Mouse (Mus musculus): ENCODE measurements around the gene Utrn.

Utrn gene

DNA sequence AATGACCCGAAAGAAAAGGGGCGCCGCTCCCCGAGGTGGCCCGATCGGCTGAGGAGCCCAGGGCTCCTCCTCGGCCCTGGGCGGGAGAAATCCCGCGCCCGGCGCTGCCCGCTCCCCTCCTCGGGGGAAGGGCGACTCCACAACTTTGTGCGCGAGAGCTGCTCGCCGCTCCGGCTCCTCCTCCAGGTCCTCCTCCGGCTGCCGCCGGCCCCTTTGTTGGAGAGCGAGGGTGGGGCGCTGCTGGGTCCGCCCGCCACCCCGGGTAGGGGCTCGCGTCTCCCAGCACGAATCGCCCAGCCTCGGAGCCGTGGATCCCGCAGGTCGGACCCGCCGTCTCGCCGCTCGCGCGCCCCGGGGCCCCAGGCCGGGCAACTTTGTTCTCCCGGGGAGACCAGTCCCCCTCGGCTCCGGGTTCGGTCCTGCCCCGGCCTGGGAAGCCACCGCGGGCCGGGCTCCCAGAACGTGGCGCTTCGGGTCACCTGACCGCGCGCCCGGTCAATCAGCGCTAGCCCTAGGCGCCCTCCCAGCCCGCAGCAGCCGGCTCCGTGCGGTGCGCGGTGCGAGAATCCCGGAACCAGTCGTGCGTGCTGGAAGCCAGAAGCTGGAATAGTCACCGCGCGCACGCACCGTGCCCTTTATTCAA, at the start of gene Utrn:
Gene Utrn (minus strand): TSS at position 337 of the 643 bp plus-strand sequence.
- CTCF ChIA-PET = interaction anchor here (0.6 to 0.8 kb wide), 2 partner anchors 27 to 115 kb away, joined by 3 to 10 read pairs; no protein-coding TSS in a partner anchor

DNA sequence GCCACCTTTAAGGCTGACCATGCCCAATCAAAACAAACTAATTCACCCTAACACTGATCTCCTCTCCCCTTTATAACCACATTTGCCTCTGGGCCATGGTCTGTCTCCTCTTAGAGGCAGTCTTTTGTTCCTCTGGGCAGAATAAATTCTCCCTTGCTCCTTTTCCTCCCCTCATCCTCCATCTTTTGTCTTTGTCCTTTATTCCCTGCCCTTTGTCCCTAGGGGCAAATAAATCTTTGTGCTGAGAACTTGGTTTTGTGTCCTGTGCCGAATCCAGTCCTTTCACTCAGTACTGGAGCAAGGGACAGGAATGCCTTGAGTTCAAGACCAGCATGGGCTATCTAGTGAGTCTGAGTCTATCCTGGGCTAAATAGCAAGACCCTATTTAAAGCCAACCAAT, 48.5 kb upstream of the Utrn start:
- CTCF ChIA-PET = no interaction called here

DNA sequence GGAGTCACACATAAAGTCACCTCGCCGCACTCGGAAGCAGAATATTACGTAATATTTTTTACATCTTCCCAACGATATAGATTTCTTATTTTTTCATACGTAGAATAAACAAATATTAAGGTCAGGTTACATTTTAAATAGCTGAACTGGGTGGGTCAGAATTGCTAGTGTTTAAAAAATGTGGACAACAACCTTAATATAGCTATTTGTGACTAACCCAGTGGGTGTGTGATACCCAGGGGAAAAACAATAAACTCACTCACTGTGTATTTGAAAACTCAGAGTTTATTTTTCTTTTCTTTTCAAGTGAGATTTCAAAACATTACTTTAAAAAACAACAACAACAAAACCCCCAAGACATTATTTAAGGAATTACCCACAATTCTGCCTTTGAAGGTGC, 47.2 kb upstream of the Utrn start:
- CTCF ChIA-PET = no interaction called here

DNA sequence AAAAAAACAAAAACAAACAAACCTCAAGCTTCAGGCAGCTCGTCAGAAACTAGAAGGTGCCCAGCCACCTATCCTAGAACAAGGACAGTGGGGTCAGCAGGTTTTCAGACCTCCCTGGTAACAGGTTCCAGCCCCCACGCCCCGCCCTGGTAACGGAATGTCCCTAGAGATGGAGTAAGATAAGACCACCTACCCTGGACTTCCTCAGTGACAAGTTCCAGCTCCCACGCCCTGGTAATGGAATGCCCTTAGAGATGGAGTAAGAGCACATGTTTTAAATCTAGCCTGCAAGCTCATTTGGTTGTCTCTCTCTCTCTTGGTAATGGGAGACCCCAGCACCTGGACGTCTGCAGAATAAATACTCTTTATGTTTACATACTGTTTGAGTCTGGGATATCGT, 46.7 kb upstream of the Utrn start:
- CTCF ChIA-PET = no interaction called here

DNA sequence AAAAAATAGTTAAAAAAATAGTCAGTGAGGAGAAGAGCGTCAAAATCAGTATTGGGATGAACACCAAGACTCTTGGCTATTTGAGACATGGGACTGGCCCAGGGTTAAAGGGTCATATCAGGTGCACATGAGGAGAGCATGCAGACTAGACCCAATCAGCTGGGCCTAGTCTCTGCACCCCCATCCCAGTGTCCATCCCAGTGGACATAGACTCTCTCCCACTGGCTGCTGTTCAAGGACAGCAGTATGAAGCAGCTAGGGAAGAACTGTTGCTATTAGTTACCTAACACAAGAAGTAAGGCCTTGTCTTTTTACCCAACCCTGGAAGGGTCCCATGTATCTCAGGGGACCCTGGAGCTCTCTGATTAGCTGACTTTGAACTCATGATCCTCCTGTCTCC, 45.0 kb upstream of the Utrn start:
- CTCF ChIA-PET = no interaction called here

DNA sequence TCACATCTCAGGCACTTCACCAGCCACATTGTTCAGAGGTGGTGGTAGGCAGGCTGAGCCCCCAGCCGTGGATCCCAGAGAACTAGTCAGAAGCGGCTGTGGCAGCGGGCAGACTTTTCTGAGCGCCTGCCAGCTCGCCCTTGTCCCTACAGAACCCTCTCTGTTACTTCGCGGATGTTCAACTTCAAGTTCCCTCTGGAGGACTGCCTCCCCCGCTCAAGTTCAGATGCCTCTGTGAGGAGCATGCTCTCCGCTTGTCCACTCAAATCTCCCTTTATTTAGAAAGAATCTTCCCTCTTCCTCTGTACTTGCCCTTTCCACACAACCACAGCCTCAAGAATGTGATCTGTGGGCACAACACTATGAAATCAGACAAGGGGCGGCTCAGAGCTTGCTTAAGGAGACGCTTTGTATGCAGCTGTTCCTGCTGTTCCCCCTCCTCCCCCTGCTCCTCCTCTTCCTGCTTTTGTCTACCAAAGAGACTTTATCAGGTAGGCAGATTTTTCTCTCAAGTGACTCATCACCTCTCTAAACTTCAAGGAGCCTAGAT, 42.9 kb upstream of the Utrn start:
- CTCF ChIA-PET = no interaction called here

DNA sequence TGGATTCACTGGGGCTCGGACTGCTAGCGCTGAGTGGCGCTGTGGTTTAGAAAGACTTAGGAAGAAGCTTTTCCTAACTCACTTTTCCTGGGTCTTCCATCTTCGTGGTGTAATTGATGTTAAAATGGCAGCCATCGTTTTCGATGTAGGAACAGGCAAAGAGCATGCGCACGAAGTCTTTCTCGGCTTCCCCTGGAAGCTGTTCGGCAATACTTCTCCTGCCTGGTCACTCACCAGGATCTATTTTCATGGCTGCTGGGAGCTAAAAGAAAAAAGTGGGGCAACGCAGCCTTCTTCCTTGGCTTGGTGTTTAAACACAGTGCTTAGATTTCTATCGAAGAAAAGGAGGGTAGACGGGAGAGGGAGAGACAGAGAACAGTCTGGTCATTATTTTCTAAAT, 42.3 kb upstream of the Utrn start:
- CTCF ChIA-PET = no interaction called here

DNA sequence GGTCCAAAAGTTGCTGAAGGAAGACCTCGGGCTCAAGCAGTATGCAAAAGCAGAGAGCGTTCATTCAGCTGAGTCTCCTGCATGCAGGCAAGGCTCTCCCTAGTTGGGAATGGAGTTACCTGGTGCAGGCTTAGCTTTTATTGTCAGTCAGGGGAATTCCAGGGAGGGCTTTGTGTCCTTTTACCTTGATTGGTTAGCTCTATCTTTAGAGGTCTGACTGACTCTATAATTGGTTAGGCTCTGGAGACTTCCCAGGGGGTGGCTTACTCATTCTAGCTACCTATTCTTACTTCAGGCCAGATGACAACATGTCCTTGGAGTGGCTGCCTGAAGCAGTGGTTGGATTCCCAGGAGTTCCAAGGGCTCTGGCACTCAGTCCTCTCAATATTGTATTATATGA, 40.7 kb upstream of the Utrn start:
- CTCF ChIA-PET = interaction anchor here (0.7 kb wide), 1 partner anchor 86 kb away, joined by 3 read pairs; no protein-coding TSS in a partner anchor

DNA sequence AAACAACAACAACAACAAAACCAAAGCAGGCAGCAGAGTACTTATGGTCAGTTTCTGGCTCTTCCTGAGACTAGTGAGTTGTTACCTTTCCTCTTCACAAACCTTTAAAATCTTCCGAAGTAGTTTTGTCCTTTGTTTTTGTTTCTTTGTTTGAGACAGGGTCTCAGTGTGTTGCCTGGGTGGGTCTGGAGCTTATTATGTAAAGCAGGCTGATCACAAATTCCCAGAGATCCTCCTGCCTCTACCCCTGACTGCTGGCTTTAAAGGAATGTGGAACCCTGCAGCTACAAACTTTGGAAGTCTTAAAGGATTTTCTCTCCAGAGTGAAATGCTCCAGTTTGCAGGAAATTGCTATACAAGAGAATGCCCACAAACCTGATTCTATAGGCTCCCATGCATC, 40.0 kb upstream of the Utrn start:
- CTCF ChIA-PET = interaction anchor here (0.9 kb wide), 1 partner anchor 17 kb away, joined by 4 read pairs; no protein-coding TSS in a partner anchor

DNA sequence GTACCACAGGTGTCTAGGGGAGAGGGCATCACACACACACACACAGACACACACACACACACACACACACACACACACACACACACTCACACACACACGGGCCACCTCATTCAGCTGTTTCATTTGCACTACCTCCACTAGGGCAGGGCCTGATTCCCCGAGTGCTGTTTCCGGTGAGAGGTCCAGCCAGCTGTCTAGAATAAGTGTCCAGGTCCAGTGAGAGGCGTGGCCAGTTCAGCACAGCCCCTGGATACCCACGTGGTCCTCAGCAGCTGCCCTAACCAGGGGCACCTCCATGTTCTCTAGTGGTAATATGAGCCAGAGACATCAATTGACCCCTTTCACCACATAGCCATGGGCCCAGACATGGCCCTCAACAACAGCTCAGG, 35.0 kb upstream of the Utrn start:
- CTCF ChIA-PET = interaction anchor here (0.6 to 0.7 kb wide), 2 partner anchors 18 to 93 kb away, joined by 3 to 14 read pairs; no protein-coding TSS in a partner anchor

DNA sequence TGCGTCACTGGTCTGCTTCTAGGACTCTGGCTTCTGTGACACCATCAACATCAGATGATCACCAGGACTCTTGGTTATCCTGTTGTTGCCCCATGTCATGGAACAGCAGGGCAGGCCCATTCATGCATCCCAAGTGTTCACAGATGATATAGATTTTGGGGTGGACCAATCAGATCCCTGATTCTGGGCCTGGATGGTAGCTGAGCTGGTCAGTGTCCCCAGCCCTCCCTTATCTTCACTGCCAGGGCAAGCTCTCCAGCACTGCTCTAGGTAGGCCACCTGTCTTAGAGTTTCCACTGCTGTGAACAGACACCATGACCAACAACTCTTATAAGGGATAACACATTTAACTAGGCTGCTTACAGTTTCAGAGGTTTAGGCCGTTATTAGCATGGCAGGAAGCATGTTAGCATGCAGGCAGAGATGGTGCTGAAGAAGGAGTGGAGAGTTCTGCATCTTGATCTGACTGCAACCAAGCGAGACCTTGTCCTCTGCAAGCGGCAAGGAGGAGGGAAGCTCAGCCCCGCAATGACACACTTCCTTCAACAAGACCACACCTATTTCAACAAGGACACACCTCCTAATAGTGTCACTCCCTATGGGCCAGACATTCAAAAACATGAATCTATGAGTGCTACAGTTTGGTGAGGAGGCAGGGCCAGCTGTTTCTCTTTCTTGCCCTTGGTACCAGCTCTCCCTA, 34.4 kb upstream of the Utrn start:
- CTCF ChIA-PET = interaction anchor here (0.6 kb wide), 1 partner anchor 94 kb away, joined by 14 read pairs; no protein-coding TSS in a partner anchor

DNA sequence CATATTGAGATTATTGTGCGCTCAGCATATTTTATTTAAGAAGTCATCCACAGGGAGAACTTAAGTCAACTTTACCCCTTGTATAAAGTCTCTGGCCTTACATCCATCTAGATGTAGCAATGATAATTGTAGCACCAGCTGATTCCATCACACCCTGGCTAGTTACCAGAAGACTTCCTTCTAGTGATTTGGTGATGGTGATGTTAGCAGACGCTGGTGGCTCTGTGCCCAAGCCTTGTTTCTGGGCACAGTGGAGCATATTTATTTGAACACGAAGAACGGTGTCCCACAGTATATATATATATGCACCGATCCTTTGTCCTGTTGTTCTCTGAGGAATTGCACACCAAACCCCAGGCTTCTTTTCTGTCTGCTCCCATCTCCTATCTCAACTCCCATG, 30.7 kb upstream of the Utrn start:
- CTCF ChIA-PET = no interaction called here

DNA sequence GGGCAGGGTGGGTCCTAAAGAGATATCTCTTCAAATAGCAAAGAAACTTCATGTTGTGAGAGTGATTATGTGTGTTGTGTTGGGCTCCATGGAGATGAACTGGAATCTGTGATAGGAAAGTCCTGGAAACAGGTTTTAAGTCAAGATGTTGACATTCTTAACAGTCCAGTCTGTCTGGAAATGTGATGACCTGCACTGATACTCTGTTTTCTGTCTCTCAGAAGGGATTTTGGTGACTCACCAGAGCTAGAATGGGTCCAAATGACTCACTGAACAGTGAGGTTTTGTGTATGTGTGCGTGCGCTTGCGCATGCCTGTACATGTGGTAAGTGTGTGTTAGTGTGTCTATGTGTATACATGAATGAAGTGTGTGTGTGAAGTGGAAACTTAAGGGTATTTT, 24.2 kb upstream of the Utrn start:
- CTCF ChIA-PET = no interaction called here

DNA sequence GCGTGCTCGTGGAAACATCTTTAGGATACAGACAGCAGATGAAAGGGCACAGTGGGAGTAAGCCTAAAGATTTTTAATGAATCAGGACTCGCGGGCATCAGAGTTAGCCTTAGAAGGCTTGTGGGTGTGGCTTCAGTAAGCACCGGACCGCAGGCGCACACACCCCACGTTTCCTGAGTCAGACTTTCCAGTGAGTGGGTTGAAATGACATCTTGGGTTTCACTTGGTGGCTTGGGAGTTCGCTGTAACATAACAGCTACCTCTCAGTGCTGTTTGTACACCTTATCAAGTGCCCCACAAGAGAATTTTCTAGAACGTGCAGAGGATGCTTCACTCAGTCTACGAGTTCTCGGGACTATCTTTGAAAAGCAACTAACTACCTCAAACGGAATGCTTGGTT, 19.2 kb upstream of the Utrn start:
- CTCF ChIA-PET = no interaction called here

DNA sequence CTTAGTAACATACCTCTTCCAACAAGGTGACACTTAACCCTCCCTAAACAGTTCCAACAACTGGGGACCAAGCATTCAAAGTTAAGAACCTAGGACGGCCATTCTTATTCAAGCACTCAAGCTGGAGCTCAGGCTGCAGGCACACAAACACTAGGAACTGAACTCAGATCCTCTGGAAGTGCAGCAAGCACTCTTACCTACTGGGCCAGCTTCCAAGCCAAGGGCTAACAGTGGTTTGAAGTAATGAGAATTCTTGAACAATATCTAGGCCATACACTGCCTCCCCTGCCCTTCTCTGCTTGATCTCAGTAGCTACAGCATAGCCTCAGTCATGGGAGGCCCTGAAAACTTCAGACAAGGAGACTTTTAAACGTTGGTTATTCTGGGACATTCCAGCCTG, 18.6 kb upstream of the Utrn start:
- CTCF ChIA-PET = no interaction called here

DNA sequence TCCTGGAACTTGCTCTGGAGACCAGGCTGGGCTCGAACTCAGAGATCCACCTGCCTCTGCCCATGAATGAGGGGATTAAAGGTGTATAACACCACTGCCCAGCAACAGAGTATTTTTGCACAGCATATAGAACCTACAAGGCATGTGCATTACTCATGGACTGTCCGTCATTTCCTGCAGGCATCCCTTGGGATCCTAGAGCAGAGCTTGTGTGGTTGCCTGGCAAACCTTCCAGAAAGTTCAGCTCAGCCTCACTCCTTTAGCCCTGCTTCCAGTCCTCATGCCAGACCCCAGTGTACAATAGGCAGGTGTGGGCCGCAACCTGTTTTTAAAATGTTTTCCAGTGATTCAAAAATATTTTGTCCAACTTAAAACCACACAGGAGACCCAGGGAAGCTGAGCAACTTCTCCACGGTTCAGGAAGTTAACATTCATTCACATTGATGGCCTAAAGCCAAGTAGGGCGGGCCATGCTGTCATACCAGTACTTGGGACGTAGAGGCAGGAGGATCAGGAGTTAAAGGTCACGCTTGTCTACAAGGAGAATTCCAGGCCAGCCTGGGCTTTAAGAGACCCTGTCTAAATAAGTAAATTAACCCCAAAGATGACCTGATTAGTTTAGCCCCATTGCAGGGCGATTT, 15.3 kb upstream of the Utrn start:
- CTCF ChIA-PET = no interaction called here

DNA sequence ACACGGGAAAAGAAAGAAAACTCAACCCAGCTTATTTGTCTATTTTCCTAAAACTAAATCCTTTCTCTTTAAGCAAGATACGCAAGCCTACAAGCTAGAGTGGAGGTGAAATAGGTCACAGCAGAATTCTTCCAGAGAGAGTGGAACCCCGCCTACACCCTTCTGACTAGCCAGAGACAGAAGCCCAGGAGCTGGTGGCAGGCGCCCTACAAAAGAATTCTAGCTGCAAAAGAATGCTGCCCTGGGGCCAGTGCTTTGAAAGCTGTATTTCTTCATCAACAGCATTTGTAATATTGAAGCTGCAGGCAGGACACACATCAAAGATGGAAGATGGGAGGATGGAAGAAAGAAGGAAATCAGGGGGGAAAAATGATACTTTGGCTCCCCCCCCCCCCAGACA, 12.7 kb upstream of the Utrn start:
- CTCF ChIA-PET = no interaction called here

DNA sequence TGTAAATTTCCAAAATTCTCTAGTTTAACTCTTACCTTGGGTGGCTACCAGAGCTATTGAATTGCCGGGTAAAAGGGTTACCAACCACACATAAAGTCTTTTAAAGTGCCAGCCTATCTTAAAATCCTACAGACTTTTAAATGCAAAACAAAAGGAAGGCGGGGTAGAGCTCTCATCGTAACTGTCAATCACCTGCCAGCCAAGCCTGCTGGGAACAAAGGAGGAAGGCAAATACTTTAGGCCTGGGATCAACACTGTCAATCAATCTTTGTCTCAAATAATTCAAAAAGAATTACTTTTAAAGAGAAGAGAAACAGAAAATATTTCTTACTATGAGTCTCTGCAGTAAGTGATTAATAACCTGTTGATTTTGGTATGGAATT, 10.1 kb upstream of the Utrn start:
- CTCF ChIA-PET = no interaction called here

DNA sequence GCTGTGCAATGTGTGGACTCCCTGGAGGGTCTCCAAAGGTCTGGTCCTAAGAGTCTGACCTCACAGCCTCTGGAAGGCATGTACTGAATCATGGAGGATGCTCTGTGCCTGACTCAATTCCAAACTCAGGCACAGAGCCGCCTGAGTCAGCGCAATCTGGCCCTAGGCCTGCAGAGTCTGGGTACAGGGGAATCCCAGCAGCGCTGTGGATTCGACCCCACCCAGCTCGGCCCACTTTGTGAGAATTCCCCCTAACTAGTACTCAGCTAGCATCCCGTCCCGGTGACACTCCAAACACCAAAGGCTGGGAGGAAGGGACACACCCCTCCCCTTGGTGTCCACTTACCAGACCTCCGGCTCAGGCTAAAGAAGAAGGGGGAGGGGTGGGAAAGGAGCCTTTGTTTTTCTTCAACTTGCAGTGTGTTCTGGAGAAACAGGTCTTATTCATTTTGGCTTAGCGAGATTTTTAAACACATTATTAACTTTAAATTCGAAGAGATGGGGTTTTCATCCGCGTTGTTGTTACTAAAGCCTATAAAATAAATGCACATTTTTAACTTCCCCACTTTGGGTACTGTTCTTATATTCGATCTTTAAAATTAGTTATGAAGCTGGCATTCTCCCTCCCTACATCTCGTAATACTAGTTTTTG, 9.6 kb upstream of the Utrn start:
- CTCF ChIA-PET = no interaction called here

DNA sequence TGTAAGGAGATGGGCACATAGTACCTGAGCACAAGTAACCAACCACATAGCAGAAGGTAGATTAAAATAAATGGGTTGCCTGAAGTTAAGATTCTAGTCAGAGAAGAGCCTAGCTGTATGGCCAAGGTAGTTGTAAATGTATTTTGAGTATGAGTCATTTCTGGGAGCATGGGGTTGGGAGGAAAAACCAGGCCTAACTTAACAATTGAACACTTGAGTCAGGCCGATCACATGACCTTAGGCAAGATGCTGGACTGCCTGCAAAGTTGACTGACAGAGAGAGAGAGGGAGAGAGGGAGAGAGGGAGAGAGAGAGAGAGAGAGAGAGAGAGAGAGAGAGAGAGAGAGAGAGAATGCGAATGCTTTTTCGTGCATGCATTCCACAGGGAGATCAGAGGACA, 7.3 kb upstream of the Utrn start:
- CTCF ChIA-PET = no interaction called here

DNA sequence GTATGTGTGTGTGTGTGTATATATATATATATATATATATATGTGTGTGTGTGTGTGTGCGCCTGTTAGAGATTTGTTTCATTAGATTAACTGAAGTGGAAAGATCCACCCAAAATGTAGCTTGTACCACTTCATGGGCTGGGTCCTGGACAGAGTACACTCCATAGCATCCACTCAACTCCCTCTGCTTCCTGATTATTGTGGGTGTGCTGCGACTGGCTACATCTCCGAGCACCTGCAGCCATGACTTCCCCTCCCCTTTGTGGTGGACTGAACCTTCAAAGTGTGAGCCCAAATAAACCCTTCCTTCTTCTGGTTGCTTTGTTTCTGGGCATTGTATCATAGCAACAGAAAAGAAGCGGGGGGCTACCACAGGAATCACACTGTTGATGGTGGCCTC, 6.2 kb upstream of the Utrn start:
- CTCF ChIA-PET = no interaction called here

DNA sequence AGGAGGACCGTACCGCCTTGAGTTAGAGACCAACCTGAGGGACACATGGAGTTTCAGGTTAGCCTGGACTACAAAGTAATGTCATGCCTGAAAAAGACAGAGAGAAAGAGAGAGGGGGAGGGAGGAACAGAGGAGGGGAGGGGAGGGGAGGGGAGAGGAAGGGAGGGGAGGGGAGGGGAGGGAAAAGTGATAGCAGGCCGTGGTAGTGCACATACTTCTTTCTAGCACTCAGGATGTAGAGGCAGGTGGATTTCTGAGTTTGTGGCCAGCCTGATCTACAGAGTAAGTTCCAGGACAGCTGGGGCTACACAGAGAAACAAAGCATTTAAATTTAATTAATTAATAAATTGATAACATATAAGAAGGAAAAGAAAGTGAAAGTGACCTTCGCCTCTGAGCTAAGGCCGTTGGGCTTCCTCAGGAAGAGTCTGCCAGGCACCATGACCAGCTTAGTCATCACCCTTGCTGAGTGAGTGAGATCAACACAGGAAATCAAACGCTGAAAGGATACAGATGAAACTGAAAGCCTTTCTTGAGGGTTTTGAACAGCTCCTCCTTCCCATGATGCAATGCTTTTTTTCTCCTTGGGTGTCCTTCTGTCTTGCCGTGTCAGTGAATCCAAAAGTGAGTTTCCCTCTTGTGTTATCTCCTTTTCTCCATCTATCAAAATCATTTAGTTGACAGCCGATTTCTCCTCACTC, 5.6 kb upstream of the Utrn start:
- CTCF ChIA-PET = interaction anchor here (0.7 kb wide), 1 partner anchor 1323 kb away, joined by 3 read pairs; no protein-coding TSS in a partner anchor

Measured in spleen, embryonic (tissue).